Mouse (Mus musculus): ENCODE results near the gene Ap5m1.

GRCm38 (mm10) chr14:49028991-49029390 lies 36.9 kb upstream of the Ap5m1 start:
- TF ChIP-seq CTCF (IDR thresholded peaks at IDR 0.05 in 2 of 3, conservative IDR thresholded peaks at IDR 0.05 in 1 of 3; ENCODE audit: control insufficient read depth in 1 of 3, insufficient read depth in 1 of 3, low read depth in 2 of 3, low read length in 3 of 3, poor library complexity in 1 of 3, severe bottlenecking in 1 of 3) (no peak), ELF1 (IDR thresholded peaks at IDR 0.05; ENCODE audit: low read depth, low read length) (no peak), POLR2A (IDR thresholded peaks at IDR 0.05; ENCODE audit: control insufficient read depth in 1 of 2, insufficient read depth in 1 of 2, low read depth in 1 of 2, low read length in 2 of 2, poor library complexity in 1 of 2) (no peak), EP300 (IDR thresholded peaks at IDR 0.05; ENCODE audit: low read depth in 1 of 2, low read length in 2 of 2) (no peak), MAFK (IDR thresholded peaks at IDR 0.05; ENCODE audit: borderline replicate concordance, low read depth, low read length) (peak; percentile 76; the same call in 1 of the 2 replicates), RCOR1 (IDR thresholded peaks at IDR 0.05; ENCODE audit: low read depth, low read length) (no peak), GABPA (IDR thresholded peaks at IDR 0.05; ENCODE audit: low read depth, low read length) (no peak), MAX (IDR thresholded peaks at IDR 0.05; ENCODE audit: low read length) (no peak), KAT2A (conservative IDR thresholded peaks at IDR 0.05; ENCODE audit: low read depth, low read length) (no peak), GATA1 (IDR thresholded peaks at IDR 0.05; ENCODE audit: low read depth, low read length) (no peak), CHD2 (IDR thresholded peaks at IDR 0.05; ENCODE audit: low read length) (no peak), RAD21 (IDR thresholded peaks at IDR 0.05; ENCODE audit: low read depth, low read length) (no peak)
